Mouse (Mus musculus): ENCODE results near the gene Tor1a. TPM values are rescaled to one million over a fixed set of nuclear protein-coding genes. Genes with fewer than 3 reads are reported as not detected.
"Not testable (repeated sequence)": the region's sequence is repeated elsewhere in the genome, so short reads cannot be mapped to it uniquely, and the experiment has no call there.

Tor1a gene
- polyA plus RNA-seq, 1 experiment from 2014 or later: 73.2 TPM

GRCm38 (mm10) chr2:30918780-30919329 lies 48.9 kb downstream of the Tor1a start:
- no peaks in the 10 kb centered on the region for H3K4me1 ChIP-seq (replicated peaks; ENCODE audit: control insufficient read depth, insufficient read depth, low read length)
- no peak overlapping the region for H3K4me2 ChIP-seq
- H3K36me3 ChIP-seq (ENCODE audit: control insufficient read depth, insufficient read depth, low read length): no peaks in the 10 kb centered on the region
- no peak overlapping the region for H3K27ac ChIP-seq (ENCODE audit: low read depth, low read length)
- DNase-seq (ENCODE audit: low spot score): no peak
- no peak overlapping the region for H3K9ac ChIP-seq (ENCODE audit: low read depth, low read length)
- no peak overlapping the region for H3K4me3 ChIP-seq (ENCODE audit: low read depth, low read length)
- H3K27me3 ChIP-seq (replicated peaks; ENCODE audit: control insufficient read depth, insufficient read depth, low read length): no peaks in the 10 kb centered on the region
- H3K9me3 ChIP-seq (ENCODE audit: control insufficient read depth, low read length): no peaks in the 10 kb centered on the region
- no peak for ATAC-seq (replicated peaks; ENCODE audit: low FRiP score)
- WGBS: 45% methylated on average over 8 of the region's 8 CpGs

GRCm38 (mm10) chr2:30918126-30918525 lies 49.6 kb downstream of the Tor1a start:
- Histone ChIP-seq H3K9ac (ENCODE audit: low read depth, low read length) (no peak overlapping the region), H3K9me3 (ENCODE audit: control insufficient read depth, low read length) (no peaks in the 10 kb centered on the region), H3K36me3 (ENCODE audit: control insufficient read depth, insufficient read depth, low read length) (no peaks in the 10 kb centered on the region), H3K27ac (ENCODE audit: low read depth, low read length) (no peak overlapping the region), H3K4me2 (no peak overlapping the region), H3K4me3 (ENCODE audit: low read depth, low read length) (no peak overlapping the region), H3K4me1 (replicated peaks; ENCODE audit: control insufficient read depth, insufficient read depth, low read length) (no peaks in the 10 kb centered on the region), H3K27me3 (replicated peaks; ENCODE audit: control insufficient read depth, insufficient read depth, low read length) (no peaks in the 10 kb centered on the region; the same call in 1 of the 2 replicates)
- WGBS: 52% methylated on average over 6 of the region's 6 CpGs
- DNase-seq (ENCODE audit: low spot score): no peak
- no peak for ATAC-seq (replicated peaks; ENCODE audit: low FRiP score)

GRCm38 (mm10) chr2:30917649-30918048 lies 50.1 kb downstream of the Tor1a start:
- H3K4me1 ChIP-seq (replicated peaks; ENCODE audit: control insufficient read depth, insufficient read depth, low read length): no peaks in the 10 kb centered on the region
- no peak overlapping the region for H3K9ac ChIP-seq (ENCODE audit: low read depth, low read length)
- H3K4me2 ChIP-seq: no peak overlapping the region
- no peak for ATAC-seq (replicated peaks; ENCODE audit: low FRiP score)
- H3K27me3 ChIP-seq (replicated peaks; ENCODE audit: control insufficient read depth, insufficient read depth, low read length): no peaks in the 10 kb centered on the region; the same call in 1 of the 2 replicates
- no peak overlapping the region for H3K4me3 ChIP-seq (ENCODE audit: low read depth, low read length)
- H3K36me3 ChIP-seq (ENCODE audit: control insufficient read depth, insufficient read depth, low read length): no peaks in the 10 kb centered on the region
- H3K27ac ChIP-seq (ENCODE audit: low read depth, low read length): no peak overlapping the region
- WGBS: 76% methylated on average over 7 of the region's 7 CpGs
- DNase-seq (ENCODE audit: low spot score): no peak
- H3K9me3 ChIP-seq (ENCODE audit: control insufficient read depth, low read length): no peaks in the 10 kb centered on the region

GRCm38 (mm10) chr2:30915933-30916332 lies 51.8 kb downstream of the Tor1a start:
- H3K4me3 ChIP-seq (ENCODE audit: low read depth, low read length); H3K9ac ChIP-seq (ENCODE audit: low read depth, low read length); H3K27me3 ChIP-seq (replicated peaks; ENCODE audit: control insufficient read depth, insufficient read depth, low read length); ATAC-seq (replicated peaks; ENCODE audit: low FRiP score); H3K4me1 ChIP-seq (replicated peaks; ENCODE audit: control insufficient read depth, insufficient read depth, low read length); H3K36me3 ChIP-seq (ENCODE audit: control insufficient read depth, insufficient read depth, low read length); H3K9me3 ChIP-seq (ENCODE audit: control insufficient read depth, low read length); H3K4me2 ChIP-seq; H3K27ac ChIP-seq (ENCODE audit: low read depth, low read length); DNase-seq (ENCODE audit: low spot score): not testable (repeated sequence)
- 74% methylated on average over 6 of the region's 6 CpGs for WGBS

- DNase-seq (ENCODE audit: low spot score): no peak
- Histone ChIP-seq H3K27ac (ENCODE audit: low read depth, low read length) (no peak overlapping the region), H3K36me3 (ENCODE audit: control insufficient read depth, insufficient read depth, low read length) (no peaks in the 10 kb centered on the region), H3K27me3 (replicated peaks; ENCODE audit: control insufficient read depth, insufficient read depth, low read length) (no peaks in the 10 kb centered on the region; the same call in 1 of the 2 replicates), H3K9ac (ENCODE audit: low read depth, low read length) (no peak overlapping the region), H3K9me3 (ENCODE audit: control insufficient read depth, low read length) (no peaks in the 10 kb centered on the region), H3K4me1 (replicated peaks; ENCODE audit: control insufficient read depth, insufficient read depth, low read length) (no peaks in the 10 kb centered on the region), H3K4me3 (ENCODE audit: low read depth, low read length) (no peak overlapping the region), H3K4me2 (no peak overlapping the region)
- 79% methylated on average over 5 of the region's 5 CpGs for WGBS
- ATAC-seq (replicated peaks; ENCODE audit: low FRiP score): no peak
Observed at GRCm38 (mm10) chr2:30915376-30915775, 52.4 kb downstream of the Tor1a start.

- H3K9me3 ChIP-seq (ENCODE audit: control insufficient read depth, low read length): no peaks in the 10 kb centered on the region
- no peak overlapping the region for H3K9ac ChIP-seq (ENCODE audit: low read depth, low read length)
- ATAC-seq (replicated peaks; ENCODE audit: low FRiP score): no peak
- no peaks in the 10 kb centered on the region for H3K36me3 ChIP-seq (ENCODE audit: control insufficient read depth, insufficient read depth, low read length)
- H3K27ac ChIP-seq (ENCODE audit: low read depth, low read length): no peak overlapping the region
- no peaks in the 10 kb centered on the region for H3K4me1 ChIP-seq (replicated peaks; ENCODE audit: control insufficient read depth, insufficient read depth, low read length)
- DNase-seq (ENCODE audit: low spot score): no peak
- H3K4me2 ChIP-seq: no peak overlapping the region
- WGBS: 64% methylated on average over 3 of the region's 3 CpGs
- no peak overlapping the region for H3K4me3 ChIP-seq (ENCODE audit: low read depth, low read length)
- no peaks in the 10 kb centered on the region; the same call in 1 of the 2 replicates for H3K27me3 ChIP-seq (replicated peaks; ENCODE audit: control insufficient read depth, insufficient read depth, low read length)
Observed at GRCm38 (mm10) chr2:30914836-30915235, 52.9 kb downstream of the Tor1a start.

- no peak for ATAC-seq (replicated peaks; ENCODE audit: low FRiP score)
Observed at GRCm38 (mm10) chr2:30913022-30913421, 54.7 kb downstream of the Tor1a start.

GRCm38 (mm10) chr2:30912291-30912773 lies 55.4 kb downstream of the Tor1a start:
- no peak overlapping the region for H3K4me2 ChIP-seq
- H3K9ac ChIP-seq (ENCODE audit: low read depth, low read length): no peak overlapping the region
- DNase-seq (ENCODE audit: low spot score) (no peak), ATAC-seq (replicated peaks; ENCODE audit: low FRiP score) (no peak)
- WGBS: 55% methylated on average over 4 of the region's 4 CpGs
- no peaks in the 10 kb centered on the region for H3K4me1 ChIP-seq (replicated peaks; ENCODE audit: control insufficient read depth, insufficient read depth, low read length)
- no peak overlapping the region for H3K4me3 ChIP-seq (ENCODE audit: low read depth, low read length)
- H3K27ac ChIP-seq (ENCODE audit: low read depth, low read length): no peak overlapping the region
- H3K27me3 ChIP-seq (replicated peaks; ENCODE audit: control insufficient read depth, insufficient read depth, low read length): no peaks in the 10 kb centered on the region; the same call in 1 of the 2 replicates
- H3K36me3 ChIP-seq (ENCODE audit: control insufficient read depth, insufficient read depth, low read length): no peaks in the 10 kb centered on the region
- no peaks in the 10 kb centered on the region for H3K9me3 ChIP-seq (ENCODE audit: control insufficient read depth, low read length)

More at GRCm38 (mm10) chr2:30913022-30913421, 54.7 kb downstream of the Tor1a start:
- Histone ChIP-seq H3K4me2 (no peak overlapping the region), H3K4me3 (ENCODE audit: low read depth, low read length) (no peak overlapping the region), H3K4me1 (replicated peaks; ENCODE audit: control insufficient read depth, insufficient read depth, low read length) (no peaks in the 10 kb centered on the region), H3K36me3 (ENCODE audit: control insufficient read depth, insufficient read depth, low read length) (no peaks in the 10 kb centered on the region), H3K27ac (ENCODE audit: low read depth, low read length) (no peak overlapping the region), H3K27me3 (replicated peaks; ENCODE audit: control insufficient read depth, insufficient read depth, low read length) (no peaks in the 10 kb centered on the region; the same call in 1 of the 2 replicates), H3K9ac (ENCODE audit: low read depth, low read length) (no peak overlapping the region), H3K9me3 (ENCODE audit: control insufficient read depth, low read length) (no peaks in the 10 kb centered on the region)
- DNase-seq (ENCODE audit: low spot score): no peak
- 78% methylated on average over 8 of the region's 8 CpGs for WGBS
